Mouse (Mus musculus): ENCODE data around the gene Hsd3b1. TPM values are rescaled to one million over a fixed set of nuclear protein-coding genes. Genes with fewer than 3 reads are reported as not detected.
"Not testable (repeated sequence)": the region's sequence is repeated elsewhere in the genome, so short reads cannot be mapped to it uniquely, and the experiment has no call there.

The Hsd3b1 gene
- polyA plus RNA-seq, 1 experiment from 2014 or later, result 0.27 TPM

DNA sequence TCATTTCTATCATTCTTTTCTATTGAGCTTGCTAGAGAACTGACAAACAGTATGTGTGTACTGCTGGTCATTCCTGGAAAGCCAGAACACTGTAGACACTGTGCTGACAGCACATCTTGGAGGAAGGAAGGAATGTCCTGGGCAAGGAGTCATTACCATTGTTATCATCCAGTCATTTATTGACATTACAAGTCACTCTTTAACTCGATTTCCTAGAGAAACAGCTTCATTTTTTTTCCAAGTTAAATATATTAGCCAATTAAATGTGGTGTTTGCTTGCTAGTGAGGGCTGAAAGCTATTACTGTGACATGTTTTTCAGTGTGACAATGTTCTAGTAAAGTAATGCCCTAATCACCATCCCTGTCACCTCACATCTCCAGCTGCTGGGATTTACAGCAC lies 5.9 kb downstream of the Hsd3b1 start:
- no peak overlapping the region for H3K4me3 ChIP-seq
- no peaks in the 10 kb centered on the region for H3K9me3 ChIP-seq
- no peaks in the 10 kb centered on the region for H3K27me3 ChIP-seq (ENCODE audit: poor library complexity, severe bottlenecking)
- no peaks in the 10 kb centered on the region for H3K36me3 ChIP-seq (replicated peaks)
- DNase-seq (ENCODE audit: extremely low spot score, low spot score), result no peak
- H3K27ac ChIP-seq, result no peak overlapping the region
- H3K4me1 ChIP-seq, result no peaks in the 10 kb centered on the region
- 70% methylated on average over 1 of the region's 1 CpGs for WGBS

DNA sequence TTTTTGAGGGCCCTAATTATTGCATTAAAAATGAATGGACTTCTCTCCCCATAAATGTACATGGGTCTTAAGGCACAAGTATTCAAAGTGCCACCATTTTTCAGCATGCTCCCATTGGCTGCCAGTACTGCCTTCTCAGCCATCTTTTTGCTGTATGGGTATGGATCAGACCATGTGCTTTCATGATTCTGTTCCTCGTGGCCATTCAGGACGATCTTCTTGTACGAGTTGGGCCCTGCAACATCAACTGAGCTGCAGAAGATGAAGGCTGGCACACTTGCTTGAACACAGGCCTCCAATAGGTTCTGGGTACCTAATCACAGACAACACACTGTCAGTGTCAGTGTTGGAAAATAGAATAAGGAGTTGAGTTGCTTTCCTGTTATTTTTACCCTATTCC lies 6.5 kb downstream of the Hsd3b1 start:
- Histone ChIP-seq H3K36me3 (replicated peaks) (no peaks in the 10 kb centered on the region), H3K9me3 (no peaks in the 10 kb centered on the region), H3K27ac (no peak overlapping the region), H3K4me1 (no peaks in the 10 kb centered on the region), H3K27me3 (ENCODE audit: poor library complexity, severe bottlenecking) (no peaks in the 10 kb centered on the region), H3K4me3 (no peak overlapping the region)
- WGBS, result 91% methylated on average over 3 of the region's 3 CpGs
- DNase-seq (ENCODE audit: extremely low spot score, low spot score), result no peak

DNA sequence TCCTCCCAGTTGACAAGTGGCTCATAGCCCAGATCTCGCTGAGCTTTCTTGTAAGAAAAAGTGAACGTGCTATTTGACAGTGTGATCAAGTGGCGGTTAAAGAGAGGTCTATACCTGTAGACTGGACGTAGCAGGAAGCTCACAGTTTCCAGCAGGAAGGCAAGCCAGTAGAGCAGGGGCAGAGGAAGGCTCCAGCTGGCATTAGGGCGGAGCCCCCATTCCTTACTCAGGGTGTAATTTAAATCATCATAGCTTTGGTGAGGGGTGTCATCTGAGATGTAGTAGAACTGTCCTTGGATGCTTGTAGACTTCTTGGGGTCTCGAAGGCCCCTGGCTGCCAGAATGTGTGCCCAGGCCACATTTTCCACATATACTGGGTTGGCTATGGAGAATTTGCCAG lies 7.0 kb downstream of the Hsd3b1 start:
- no peaks in the 10 kb centered on the region for H3K36me3 ChIP-seq (replicated peaks)
- no peak overlapping the region for H3K27ac ChIP-seq
- H3K4me1 ChIP-seq, result no peaks in the 10 kb centered on the region
- H3K27me3 ChIP-seq (ENCODE audit: poor library complexity, severe bottlenecking), result no peaks in the 10 kb centered on the region
- 90% methylated on average over 6 of the region's 6 CpGs for WGBS
- no peak for DNase-seq (ENCODE audit: extremely low spot score, low spot score)
- H3K9me3 ChIP-seq, result no peaks in the 10 kb centered on the region
- no peak overlapping the region for H3K4me3 ChIP-seq

DNA sequence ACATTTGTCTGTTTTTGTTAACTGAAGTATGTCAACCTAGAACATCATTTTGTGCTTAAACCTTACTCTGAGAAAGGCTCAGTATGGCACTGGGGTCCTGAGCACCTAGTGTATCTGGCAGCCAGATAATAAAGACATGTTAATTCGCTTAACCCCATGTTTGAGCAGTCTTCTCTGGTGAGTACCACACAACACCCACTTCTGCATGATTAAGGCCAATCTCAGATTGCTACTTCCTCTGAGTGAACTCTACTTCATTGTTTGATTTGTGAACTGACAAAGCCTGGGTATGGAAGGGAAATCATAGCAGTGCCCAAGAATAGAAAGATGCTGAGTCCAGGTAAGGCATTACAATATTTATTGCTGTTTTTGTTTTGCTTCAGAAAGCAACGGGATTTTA lies 7.7 kb downstream of the Hsd3b1 start:
- no peak for DNase-seq (ENCODE audit: extremely low spot score, low spot score)
- H3K4me3 ChIP-seq, result no peak overlapping the region
- H3K27me3 ChIP-seq (ENCODE audit: poor library complexity, severe bottlenecking), result no peaks in the 10 kb centered on the region
- H3K36me3 ChIP-seq (replicated peaks), result no peaks in the 10 kb centered on the region
- WGBS, result 83% methylated on average over 2 of the region's 2 CpGs
- no peaks in the 10 kb centered on the region for H3K4me1 ChIP-seq
- no peaks in the 10 kb centered on the region for H3K9me3 ChIP-seq
- no peak overlapping the region for H3K27ac ChIP-seq

DNA sequence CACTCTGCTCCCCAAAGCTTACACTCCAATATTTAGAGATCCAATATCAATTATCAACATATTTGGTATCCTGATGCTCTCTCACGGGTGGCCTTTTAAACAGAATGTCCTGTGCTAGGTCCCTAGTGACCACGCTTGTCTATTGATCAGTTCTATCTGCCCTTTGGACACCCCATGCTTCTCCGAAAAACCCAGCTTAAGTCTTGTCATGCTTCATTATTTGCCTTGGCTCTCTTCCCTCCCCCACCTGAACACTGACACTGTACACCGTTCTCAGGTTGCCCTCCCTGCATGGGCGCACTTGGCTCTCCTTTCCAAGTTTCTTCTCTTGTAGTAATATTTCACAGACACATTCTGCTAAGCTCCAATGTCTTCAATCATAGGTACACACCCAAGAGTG lies 9.3 kb downstream of the Hsd3b1 start:
- Histone ChIP-seq H3K9me3 (no peaks in the 10 kb centered on the region), H3K36me3 (replicated peaks) (no peaks in the 10 kb centered on the region), H3K27me3 (ENCODE audit: poor library complexity, severe bottlenecking) (no peaks in the 10 kb centered on the region), H3K27ac (no peak overlapping the region), H3K4me1 (no peaks in the 10 kb centered on the region), H3K4me3 (no peak overlapping the region)
- no peak for DNase-seq (ENCODE audit: extremely low spot score, low spot score)
- WGBS, result 86% methylated on average over 5 of the region's 5 CpGs

DNA sequence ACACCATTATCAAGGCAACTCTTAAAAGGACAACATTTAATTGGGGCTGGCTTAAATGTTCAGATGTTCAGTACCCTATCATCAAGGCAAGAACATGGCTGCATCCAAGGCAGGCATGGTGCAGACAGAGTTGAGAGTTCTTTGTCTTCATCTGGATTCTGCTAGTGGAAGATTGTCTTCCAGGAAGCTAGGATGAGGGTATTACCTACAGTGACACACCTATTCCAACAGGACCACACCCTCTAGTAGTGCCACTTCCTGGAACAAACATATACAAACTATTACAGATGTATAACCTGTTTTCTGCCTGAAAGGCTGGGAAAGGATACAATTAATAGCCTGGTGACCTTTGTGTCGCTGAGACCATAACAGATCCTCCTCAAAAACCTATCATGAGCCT lies 10.7 kb downstream of the Hsd3b1 start:
- Histone ChIP-seq H3K36me3 (replicated peaks) (no peaks in the 10 kb centered on the region), H3K4me1 (no peaks in the 10 kb centered on the region), H3K9me3 (no peaks in the 10 kb centered on the region), H3K27ac (no peak overlapping the region), H3K27me3 (ENCODE audit: poor library complexity, severe bottlenecking) (no peaks in the 10 kb centered on the region), H3K4me3 (no peak overlapping the region)
- no peak for DNase-seq (ENCODE audit: extremely low spot score, low spot score)
- 88% methylated on average over 1 of the region's 1 CpGs for WGBS

DNA sequence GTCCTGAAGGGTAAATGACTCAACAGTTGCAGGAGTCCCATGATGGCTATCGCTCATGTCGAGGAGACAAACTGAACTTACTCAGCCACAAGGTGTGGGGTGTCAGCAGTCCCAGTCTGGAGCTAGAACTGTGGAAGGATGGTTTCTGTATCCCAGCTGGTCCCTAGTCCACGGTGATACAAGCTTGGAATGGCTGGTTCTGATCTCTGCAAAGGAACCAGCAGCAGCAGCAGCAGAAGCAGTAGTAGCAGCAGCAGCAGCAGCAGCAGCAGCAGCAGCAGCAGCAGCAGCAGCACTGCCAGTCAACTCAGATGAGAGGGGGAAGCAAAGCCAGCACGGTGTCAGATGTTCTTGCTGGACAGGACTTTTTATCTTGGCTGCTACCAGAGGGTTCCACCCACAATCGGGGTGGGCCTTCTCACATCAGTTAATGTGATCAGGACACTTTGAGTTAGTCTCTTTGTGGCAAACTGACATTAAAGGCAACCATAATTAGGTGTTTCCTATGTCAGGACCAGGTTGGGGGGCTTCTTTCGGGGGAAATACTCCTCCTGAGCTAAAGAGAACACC lies 45.4 kb downstream of the Hsd3b1 start, which contains the start of gene Hsd3b6:
TSS of gene Hsd3b6 (minus strand) at position 343 of the 570 bp plus-strand sequence.
- H3K9me3 ChIP-seq, result no peaks in the 10 kb centered on the region
- 81% methylated on average over 6 of the region's 6 CpGs for WGBS
- H3K27me3 ChIP-seq (ENCODE audit: poor library complexity, severe bottlenecking), result no peaks in the 10 kb centered on the region
- no peak within 1 kb of the TSS for H3K4me3 ChIP-seq
- H3K4me1 ChIP-seq, result no peaks in the 10 kb centered on the region
- no peak for DNase-seq (ENCODE audit: extremely low spot score, low spot score)
- H3K27ac ChIP-seq, result no peak within 1 kb of the TSS
- H3K36me3 ChIP-seq (replicated peaks), result no peaks in the 10 kb centered on the region

DNA sequence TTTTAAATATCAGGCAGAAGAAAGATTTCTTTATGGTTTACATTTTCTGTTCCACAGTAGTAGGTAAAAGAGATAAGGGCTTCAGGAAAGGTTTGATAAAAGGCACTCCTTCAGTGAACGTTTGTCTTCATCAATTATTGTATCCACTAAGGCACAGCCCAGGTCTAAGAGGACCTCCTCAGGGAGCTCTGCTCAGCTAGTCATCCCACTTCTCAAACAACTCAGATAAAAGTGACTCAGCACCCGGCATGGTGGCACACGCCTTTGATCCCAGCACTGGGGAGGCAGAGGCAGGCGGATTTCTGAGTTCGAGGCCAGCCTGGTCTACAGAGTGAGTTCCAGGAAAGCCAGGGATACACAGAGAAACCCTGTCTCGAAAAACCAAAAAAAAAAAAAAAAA lies 46.9 kb downstream of the Hsd3b1 start:
- not testable (repeated sequence) for DNase-seq (ENCODE audit: extremely low spot score, low spot score); H3K4me3 ChIP-seq; H3K4me1 ChIP-seq; H3K36me3 ChIP-seq (replicated peaks); H3K27me3 ChIP-seq (ENCODE audit: poor library complexity, severe bottlenecking); H3K9me3 ChIP-seq; H3K27ac ChIP-seq
- WGBS, result 87% methylated on average over 6 of the region's 6 CpGs

DNA sequence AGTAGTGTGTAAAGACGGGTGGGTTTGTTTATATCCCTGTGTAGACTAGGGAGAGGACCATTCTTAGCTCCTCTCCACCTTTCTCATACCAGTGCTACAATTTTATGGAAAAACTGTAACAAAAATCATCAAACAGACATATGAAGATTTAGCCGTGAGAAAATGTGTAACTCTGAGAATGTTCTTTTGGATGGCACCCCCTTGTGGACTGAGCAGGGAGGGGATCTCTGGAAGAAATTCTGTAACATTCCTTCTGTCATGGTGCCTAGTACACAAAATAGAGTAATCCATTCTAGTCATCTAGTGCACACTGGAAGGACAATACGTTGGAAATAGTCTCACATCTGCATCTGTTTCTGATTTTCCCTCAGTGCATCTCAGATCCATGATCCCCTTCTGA lies 54.6 kb downstream of the Hsd3b1 start:
- WGBS, result 66% methylated on average over 3 of the region's 3 CpGs
- H3K4me3 ChIP-seq; H3K9me3 ChIP-seq; H3K36me3 ChIP-seq (replicated peaks); H3K27me3 ChIP-seq (ENCODE audit: poor library complexity, severe bottlenecking); H3K27ac ChIP-seq; DNase-seq (ENCODE audit: extremely low spot score, low spot score); H3K4me1 ChIP-seq: not testable (repeated sequence)

Other genes starting within 250 kb of the Hsd3b1 start
- gene Hsd3b5, start 229.5 kb downstream of the Hsd3b1 start, polyA plus RNA-seq (2016; fragmentation: Nextera tagmentation; extraction: Ambion mirVana), result not detected in 2 replicates
- gene Hsd3b2, start 135.3 kb downstream of the Hsd3b1 start, polyA plus RNA-seq (2016; fragmentation: Nextera tagmentation; extraction: Ambion mirVana), result not detected in 2 replicates
- not detected in 2 replicates for gene Hsd3b3, start 96.7 kb downstream of the Hsd3b1 start, polyA plus RNA-seq (2016; fragmentation: Nextera tagmentation; extraction: Ambion mirVana)
- 8.2 and 12.1 TPM in 2 replicates for gene Hsd3b6, start 45.4 kb downstream of the Hsd3b1 start, polyA plus RNA-seq (2016; fragmentation: Nextera tagmentation; extraction: Ambion mirVana)
- not detected in 2 replicates for gene Hao2, start 33.4 kb upstream of the Hsd3b1 start, polyA plus RNA-seq (2016; fragmentation: Nextera tagmentation; extraction: Ambion mirVana)